8 mouse cellular contexts compared by ENCODE assay signal in genomic region chr7:98489623-98490084, GRCm38 (mm10). TPM values are rescaled to one million over a fixed set of nuclear protein-coding genes. Genes with fewer than 3 reads are reported as not detected.
DNase-seq lines count a peak whose midpoint lies in the region; ATAC-seq and TF ChIP-seq lines count a peak whose summit lies in the region.

No protein-coding gene starts in this region.

- H3K4me2 ChIP-seq in forebrain, embryonic 16.5 days (ENCODE audit: low read length) = peak overlapping the region; percentile 94
- peak overlapping the region; percentile 67 for H3K4me2 ChIP-seq in lung, postnatal 0 days (replicated peaks; ENCODE audit: low read depth, low read length)

- no peaks in the 10 kb centered on the region; the same call in 1 of the 2 replicates for H3K27me3 ChIP-seq in ES-Bruce4 (ENCODE audit: control insufficient read depth, insufficient read depth, low read length, poor library complexity, severe bottlenecking)
- H3K27me3 ChIP-seq in forebrain, embryonic 16.5 days (replicated peaks; ENCODE audit: control insufficient read depth, insufficient read depth, low read length) = no peaks in the 10 kb centered on the region
- no peaks in the 10 kb centered on the region for H3K27me3 ChIP-seq in lung, postnatal 0 days (replicated peaks; ENCODE audit: insufficient read depth, low read length)

- TF ChIP-seq CTCF in ES-Bruce4 (IDR thresholded peaks at IDR 0.05; ENCODE audit: low read depth, low read length) = no peak
- peak; percentile 42 for TF ChIP-seq CTCF in lung, postnatal 0 days (IDR thresholded peaks at IDR 0.05)

- under 1% methylated on average over 45 of the region's 50 CpGs for WGBS in forebrain, embryonic 16.5 days
- under 1% methylated on average over 48 of the region's 50 CpGs for WGBS in lung, postnatal 0 days

- H3K9me3 ChIP-seq in ES-Bruce4 (replicated peaks; ENCODE audit: control insufficient read depth, insufficient read depth, low read length, poor library complexity, severe bottlenecking) = no peaks in the 10 kb centered on the region
- H3K9me3 ChIP-seq in forebrain, embryonic 16.5 days (ENCODE audit: control insufficient read depth, low read length) = no peaks in the 10 kb centered on the region
- H3K9me3 ChIP-seq in lung, postnatal 0 days (ENCODE audit: low read length) = no peaks in the 10 kb centered on the region

- peak; percentile 87 for ATAC-seq in forebrain, embryonic 16.5 days
- ATAC-seq in hematopoietic stem cell, adult 5-6 weeks (replicated peaks in 1 of 2; ENCODE audit: insufficient read depth in 1 of 2, low FRiP score in 2 of 2, low TSS enrichment in 1 of 2, low read depth in 1 of 2, poor library complexity in 2 of 2, severe bottlenecking in 2 of 2) = peak; percentile 30 to 31; a peak in 3 of 4 replicates
- peak; percentile 89 for ATAC-seq in lung, postnatal 0 days

- H3K9ac ChIP-seq in ES-Bruce4 (ENCODE audit: low read depth, poor library complexity, severe bottlenecking) = peak overlapping the region; percentile 33; the same call in 1 of the 2 replicates
- H3K9ac ChIP-seq in forebrain, embryonic 16.5 days (replicated peaks; ENCODE audit: low read depth, low read length) = peak overlapping the region; percentile 69
- H3K9ac ChIP-seq in lung, postnatal 0 days (replicated peaks; ENCODE audit: low read depth) = peak overlapping the region; percentile 46; the same call in 1 of the 2 replicates

- H3K4me1 ChIP-seq in ES-Bruce4 (ENCODE audit: control insufficient read depth, insufficient read depth, low read length) = no peaks in the 10 kb centered on the region
- 0 out of 2 replicates have a peak, but pooled peaks cover 7% of the 10 kb centered on the region for H3K4me1 ChIP-seq in forebrain, embryonic 16.5 days (replicated peaks; ENCODE audit: control insufficient read depth, insufficient read depth, low read length)
- peaks cover 5% of the 10 kb centered on the region; the same call in 1 of the 2 replicates for H3K4me1 ChIP-seq in lung, postnatal 0 days (ENCODE audit: insufficient read depth, low read depth, low read length)

- no peak for TF ChIP-seq EP300 in ES-Bruce4 (IDR thresholded peaks at IDR 0.05; ENCODE audit: insufficient read depth, low read depth, low read length)
- no peak for TF ChIP-seq EP300 in lung, postnatal 0 days (IDR thresholded peaks at IDR 0.05)

- DNase-seq in c-Kit-positive CD71-positive TER-119-negative erythroid progenitor cells, embryonic 14.5 days (ENCODE audit: low read depth) = peak; percentile 28
- peak; percentile 34 for DNase-seq in layer of hippocampus, adult 9-11 months
- DNase-seq in lung, postnatal 0 days (ENCODE audit: low spot score) = peak; percentile 90
- DNase-seq in ovary, postnatal 14 days (ENCODE audit: low spot score) = peak; percentile 75
- DNase-seq in thymus, postnatal 0 days (ENCODE audit: low spot score) = peak; percentile 63

- H3K27ac ChIP-seq in ES-Bruce4 (ENCODE audit: insufficient read depth, low read length) = no peak overlapping the region
- no peak overlapping the region for H3K27ac ChIP-seq in forebrain, embryonic 16.5 days (ENCODE audit: low read length)
- peak overlapping the region; percentile 5; the same call in 1 of the 2 replicates for H3K27ac ChIP-seq in lung, postnatal 0 days (ENCODE audit: low read length)

- H3K4me3 ChIP-seq in ES-Bruce4 (ENCODE audit: low read depth, low read length) = peak overlapping the region; percentile 75
- H3K4me3 ChIP-seq in forebrain, embryonic 16.5 days (replicated peaks; ENCODE audit: low read length) = peak overlapping the region; percentile 58
- peak overlapping the region; percentile 57 for H3K4me3 ChIP-seq in lung, postnatal 0 days (ENCODE audit: low read depth, low read length)

- H3K36me3 ChIP-seq in ES-Bruce4 (ENCODE audit: control insufficient read depth, insufficient read depth, low read length, poor library complexity, severe bottlenecking) = no peaks in the 10 kb centered on the region
- H3K36me3 ChIP-seq in forebrain, embryonic 16.5 days (ENCODE audit: control insufficient read depth, insufficient read depth) = no peaks in the 10 kb centered on the region
- no peaks in the 10 kb centered on the region for H3K36me3 ChIP-seq in lung, postnatal 0 days (ENCODE audit: insufficient read depth, low read length)

- TF ChIP-seq POLR2A in ES-Bruce4 (IDR thresholded peaks at IDR 0.05; ENCODE audit: insufficient read depth, low read length) = no peak

RNA-seq across cellular contexts. Expression of gene Lrrc32, which starts 0.6 kb away (rescaled TPM):
- polyA plus RNA-seq in ES-Bruce4 (2011; ENCODE audit: insufficient read depth, insufficient read length, low read depth, missing spikeins) = 4.9 and 5.9 TPM in 2 replicates
- polyA plus RNA-seq in forebrain, embryonic 16.5 days (2015; fragmentation: Nextera tagmentation; extraction: Ambion mirVana) = 2.6 and 2.8 TPM in 2 replicates
- 0.06 and 0.69 TPM in 2 replicates for total RNA-seq in hematopoietic stem cell, adult 5-6 weeks (2017)
- 5.7 and 6.4 TPM in 2 replicates for polyA plus RNA-seq in lung, postnatal 0 days (2015; fragmentation: Nextera tagmentation; extraction: Ambion mirVana)
- 3.0 and 3.4 TPM in 2 replicates for polyA plus RNA-seq in thymus, postnatal 0 days (2015; fragmentation: Nextera tagmentation; extraction: Ambion mirVana)

RNA-seq across cellular contexts. Expression of gene Gucy2d, which starts 49.4 kb away (rescaled TPM):
- polyA plus RNA-seq in ES-Bruce4 (2011; ENCODE audit: insufficient read depth, insufficient read length, low read depth, missing spikeins) = not detected in 2 replicates
- polyA plus RNA-seq in forebrain, embryonic 16.5 days (2015; fragmentation: Nextera tagmentation; extraction: Ambion mirVana) = not detected in 2 replicates
- total RNA-seq in hematopoietic stem cell, adult 5-6 weeks (2017) = not detected in 2 replicates
- polyA plus RNA-seq in lung, postnatal 0 days (2015; fragmentation: Nextera tagmentation; extraction: Ambion mirVana) = not detected in 2 replicates
- not detected in 2 replicates for polyA plus RNA-seq in thymus, postnatal 0 days (2015; fragmentation: Nextera tagmentation; extraction: Ambion mirVana)

Comparison
In these comparisons a context has a peak if more than half of its experiments do, and no peak if none do; other contexts are left out.
1. DNase-seq: peak in every context shown above with its lines; median percentile 90 in lung, postnatal 0 days; 75 in ovary, postnatal 14 days; 63 in thymus, postnatal 0 days; 34 in layer of hippocampus, adult 9-11 months; 28 in c-Kit-positive CD71-positive TER-119-negative erythroid progenitor cells, embryonic 14.5 days.
2. ATAC-seq: peak in every context shown above with its lines; median percentile 89 in lung, postnatal 0 days; 87 in forebrain, embryonic 16.5 days; 30 in hematopoietic stem cell, adult 5-6 weeks.